Mouse (Mus musculus): ENCODE measurements at regions not wholly inside any gene's neighbourhood (a gene's known extent, or its start where the extent isn't known, plus 50 kb on each side); places are given as distances from the start of the nearest gene placed in this dataset.
A peak's percentile ranks its signal among the peaks of the same experiment; 100 is the strongest.

GRCm38 (mm10) chr2:172739529-172739928 is 190.1 kb downstream of the Tfap2c start:
- Histone ChIP-seq H3K4me3 (ENCODE audit: low read depth, low read length) (no peak overlapping the region), H3K4me1 (replicated peaks; ENCODE audit: control insufficient read depth, insufficient read depth, low read length) (no peaks in the 10 kb centered on the region), H3K27me3 (replicated peaks; ENCODE audit: control insufficient read depth, insufficient read depth, low read length) (peaks cover 58% of the 10 kb centered on the region), H3K27ac (ENCODE audit: low read depth, low read length) (no peak overlapping the region), H3K9ac (ENCODE audit: low read depth, low read length) (no peak overlapping the region), H3K9me3 (ENCODE audit: control insufficient read depth, low read length) (no peaks in the 10 kb centered on the region), H3K36me3 (ENCODE audit: control insufficient read depth, insufficient read depth, low read length) (no peaks in the 10 kb centered on the region), H3K4me2 (no peak overlapping the region)
- ATAC-seq (replicated peaks; ENCODE audit: low FRiP score) (no peak), DNase-seq (ENCODE audit: low spot score) (no peak)
- WGBS = 10% methylated on average over 19 of the region's 19 CpGs

GRCm38 (mm10) chr2:172751364-172751763 is 188.8 kb downstream of the Bmp7 start:
- no peak overlapping the region for H3K4me2 ChIP-seq
- H3K27ac ChIP-seq (ENCODE audit: low read depth, low read length) = no peak overlapping the region
- peaks cover 17% of the 10 kb centered on the region for H3K27me3 ChIP-seq (replicated peaks; ENCODE audit: control insufficient read depth, insufficient read depth, low read length)
- no peak overlapping the region for H3K9ac ChIP-seq (ENCODE audit: low read depth, low read length)
- ATAC-seq (replicated peaks; ENCODE audit: low FRiP score) (no peak), DNase-seq (ENCODE audit: low spot score) (no peak)
- 80% methylated on average over 11 of the region's 11 CpGs for whole genome bisulfite sequencing
- H3K4me3 ChIP-seq (ENCODE audit: low read depth, low read length) = no peak overlapping the region
- no peaks in the 10 kb centered on the region for H3K36me3 ChIP-seq (ENCODE audit: control insufficient read depth, insufficient read depth, low read length)
- H3K9me3 ChIP-seq (ENCODE audit: control insufficient read depth, low read length) = no peaks in the 10 kb centered on the region
- no peaks in the 10 kb centered on the region; the same call in 1 of the 2 replicates for H3K4me1 ChIP-seq (replicated peaks; ENCODE audit: control insufficient read depth, insufficient read depth, low read length)

- H3K27me3 ChIP-seq (replicated peaks; ENCODE audit: control insufficient read depth, insufficient read depth, low read length) = peaks cover 46% of the 10 kb centered on the region
- H3K4me2 ChIP-seq = no peak overlapping the region
- H3K4me3 ChIP-seq (ENCODE audit: low read depth, low read length) = no peak overlapping the region
- no peak overlapping the region for H3K27ac ChIP-seq (ENCODE audit: low read depth, low read length)
- DNase-seq (ENCODE audit: low spot score) = no peak
- WGBS = 44% methylated on average over 15 of the region's 15 CpGs
- no peaks in the 10 kb centered on the region; the same call in 1 of the 2 replicates for H3K4me1 ChIP-seq (replicated peaks; ENCODE audit: control insufficient read depth, insufficient read depth, low read length)
- H3K9me3 ChIP-seq (ENCODE audit: control insufficient read depth, low read length) = no peaks in the 10 kb centered on the region
- H3K9ac ChIP-seq (ENCODE audit: low read depth, low read length) = no peak overlapping the region
- no peaks in the 10 kb centered on the region for H3K36me3 ChIP-seq (ENCODE audit: control insufficient read depth, insufficient read depth, low read length)
- ATAC-seq (replicated peaks; ENCODE audit: low FRiP score) = peak; percentile 64; the same call in 1 of the 2 replicates
Measured at GRCm38 (mm10) chr2:172755686-172756471, 184.2 kb downstream of the Bmp7 start.

GRCm38 (mm10) chr2:172756472-172756860 is 183.7 kb downstream of the Bmp7 start:
- Histone ChIP-seq H3K9ac (ENCODE audit: low read depth, low read length) (no peak overlapping the region), H3K27me3 (replicated peaks; ENCODE audit: control insufficient read depth, insufficient read depth, low read length) (peaks cover 46% of the 10 kb centered on the region), H3K4me3 (ENCODE audit: low read depth, low read length) (no peak overlapping the region), H3K4me1 (replicated peaks; ENCODE audit: control insufficient read depth, insufficient read depth, low read length) (no peaks in the 10 kb centered on the region; the same call in 1 of the 2 replicates), H3K36me3 (ENCODE audit: control insufficient read depth, insufficient read depth, low read length) (no peaks in the 10 kb centered on the region), H3K27ac (ENCODE audit: low read depth, low read length) (no peak overlapping the region), H3K9me3 (ENCODE audit: control insufficient read depth, low read length) (no peaks in the 10 kb centered on the region), H3K4me2 (no peak overlapping the region)
- 26% methylated on average over 8 of the region's 8 CpGs for WGBS
- ATAC-seq (replicated peaks; ENCODE audit: low FRiP score) (no peak), DNase-seq (ENCODE audit: low spot score) (no peak)

- Histone ChIP-seq H3K9me3 (ENCODE audit: control insufficient read depth, low read length) (no peaks in the 10 kb centered on the region), H3K27me3 (replicated peaks; ENCODE audit: control insufficient read depth, insufficient read depth, low read length) (peaks cover 35% of the 10 kb centered on the region), H3K9ac (ENCODE audit: low read depth, low read length) (no peak overlapping the region), H3K4me2 (no peak overlapping the region), H3K4me1 (replicated peaks; ENCODE audit: control insufficient read depth, insufficient read depth, low read length) (no peaks in the 10 kb centered on the region; the same call in 1 of the 2 replicates), H3K4me3 (ENCODE audit: low read depth, low read length) (no peak overlapping the region), H3K27ac (ENCODE audit: low read depth, low read length) (no peak overlapping the region), H3K36me3 (ENCODE audit: control insufficient read depth, insufficient read depth, low read length) (no peaks in the 10 kb centered on the region)
- WGBS = 11% methylated on average over 9 of the region's 9 CpGs
- DNase-seq (ENCODE audit: low spot score) = no peak
- ATAC-seq (replicated peaks; ENCODE audit: low FRiP score) = peak; percentile 45; the same call in 1 of the 2 replicates
Measured at GRCm38 (mm10) chr2:172758497-172758896, 181.6 kb downstream of the Bmp7 start.

GRCm38 (mm10) chr2:172765260-172765659 is 174.9 kb downstream of the Bmp7 start:
- H3K27me3 ChIP-seq (replicated peaks; ENCODE audit: control insufficient read depth, insufficient read depth, low read length) = 0 out of 2 replicates have a peak, but pooled peaks cover 2% of the 10 kb centered on the region
- H3K4me3 ChIP-seq (ENCODE audit: low read depth, low read length) = no peak overlapping the region
- H3K4me2 ChIP-seq = no peak overlapping the region
- no peaks in the 10 kb centered on the region for H3K36me3 ChIP-seq (ENCODE audit: control insufficient read depth, insufficient read depth, low read length)
- no peak overlapping the region for H3K9ac ChIP-seq (ENCODE audit: low read depth, low read length)
- ATAC-seq (replicated peaks; ENCODE audit: low FRiP score) (no peak), DNase-seq (ENCODE audit: low spot score) (no peak)
- no peak overlapping the region for H3K27ac ChIP-seq (ENCODE audit: low read depth, low read length)
- no peaks in the 10 kb centered on the region for H3K4me1 ChIP-seq (replicated peaks; ENCODE audit: control insufficient read depth, insufficient read depth, low read length)
- WGBS = 85% methylated on average over 2 of the region's 2 CpGs
- no peaks in the 10 kb centered on the region for H3K9me3 ChIP-seq (ENCODE audit: control insufficient read depth, low read length)

GRCm38 (mm10) chr2:172766403-172766802 is 173.7 kb downstream of the Bmp7 start:
- DNase-seq (ENCODE audit: low spot score) (no peak), ATAC-seq (replicated peaks; ENCODE audit: low FRiP score) (no peak)
- H3K9ac ChIP-seq (ENCODE audit: low read depth, low read length) = no peak overlapping the region
- H3K4me1 ChIP-seq (replicated peaks; ENCODE audit: control insufficient read depth, insufficient read depth, low read length) = no peaks in the 10 kb centered on the region
- 0 out of 2 replicates have a peak, but pooled peaks cover under 1% of the 10 kb centered on the region for H3K27me3 ChIP-seq (replicated peaks; ENCODE audit: control insufficient read depth, insufficient read depth, low read length)
- WGBS = 67% methylated on average over 7 of the region's 7 CpGs
- H3K27ac ChIP-seq (ENCODE audit: low read depth, low read length) = no peak overlapping the region
- no peak overlapping the region for H3K4me2 ChIP-seq
- no peaks in the 10 kb centered on the region for H3K9me3 ChIP-seq (ENCODE audit: control insufficient read depth, low read length)
- no peak overlapping the region for H3K4me3 ChIP-seq (ENCODE audit: low read depth, low read length)
- no peaks in the 10 kb centered on the region for H3K36me3 ChIP-seq (ENCODE audit: control insufficient read depth, insufficient read depth, low read length)

GRCm38 (mm10) chr2:172768756-172769155 is 171.4 kb downstream of the Bmp7 start:
- ATAC-seq (replicated peaks; ENCODE audit: low FRiP score) (no peak), DNase-seq (ENCODE audit: low spot score) (no peak)
- Histone ChIP-seq H3K4me1 (replicated peaks; ENCODE audit: control insufficient read depth, insufficient read depth, low read length) (no peaks in the 10 kb centered on the region), H3K4me3 (ENCODE audit: low read depth, low read length) (no peak overlapping the region), H3K9me3 (ENCODE audit: control insufficient read depth, low read length) (no peaks in the 10 kb centered on the region), H3K27ac (ENCODE audit: low read depth, low read length) (no peak overlapping the region), H3K9ac (ENCODE audit: low read depth, low read length) (no peak overlapping the region), H3K4me2 (no peak overlapping the region), H3K27me3 (replicated peaks; ENCODE audit: control insufficient read depth, insufficient read depth, low read length) (0 out of 2 replicates have a peak, but pooled peaks cover 2% of the 10 kb centered on the region), H3K36me3 (ENCODE audit: control insufficient read depth, insufficient read depth, low read length) (no peaks in the 10 kb centered on the region)
- 76% methylated on average over 8 of the region's 8 CpGs for WGBS

- Histone ChIP-seq H3K9me3 (ENCODE audit: control insufficient read depth, low read length) (no peaks in the 10 kb centered on the region), H3K9ac (ENCODE audit: low read depth, low read length) (no peak overlapping the region), H3K4me2 (no peak overlapping the region), H3K27ac (ENCODE audit: low read depth, low read length) (no peak overlapping the region), H3K4me1 (replicated peaks; ENCODE audit: control insufficient read depth, insufficient read depth, low read length) (no peaks in the 10 kb centered on the region), H3K36me3 (ENCODE audit: control insufficient read depth, insufficient read depth, low read length) (no peaks in the 10 kb centered on the region), H3K27me3 (replicated peaks; ENCODE audit: control insufficient read depth, insufficient read depth, low read length) (0 out of 2 replicates have a peak, but pooled peaks cover 2% of the 10 kb centered on the region), H3K4me3 (ENCODE audit: low read depth, low read length) (no peak overlapping the region)
- WGBS = 81% methylated on average over 6 of the region's 6 CpGs
- no peak for DNase-seq (ENCODE audit: low spot score)
- no peak for ATAC-seq (replicated peaks; ENCODE audit: low FRiP score)
Measured at GRCm38 (mm10) chr2:172770061-172770460, 170.1 kb downstream of the Bmp7 start.
